Mouse (Mus musculus): ENCODE results near the gene Scgb1c1.

Scgb1c1 gene

GRCm38 (mm10) chr7:140844905-140845665, at the start of gene Scgb1c1:
Gene Scgb1c1 (plus strand): TSS chr7:140845547.
- DNase-seq = peak; percentile 77 to 90

GRCm38 (mm10) chr7:140797619-140798018, 47.7 kb upstream of the Scgb1c1 start:
- no peak for DNase-seq

- no peak for DNase-seq
Observed at GRCm38 (mm10) chr7:140798212-140798611, 47.1 kb upstream of the Scgb1c1 start.

GRCm38 (mm10) chr7:140802629-140803028, 42.7 kb upstream of the Scgb1c1 start:
- peak; percentile 66 to 72 for DNase-seq

- DNase-seq = peak; percentile 70 to 84
Observed at GRCm38 (mm10) chr7:140805704-140806103, 39.6 kb upstream of the Scgb1c1 start.

GRCm38 (mm10) chr7:140810496-140810895, 34.9 kb upstream of the Scgb1c1 start:
- no peak for DNase-seq

GRCm38 (mm10) chr7:140811714-140812113, 33.6 kb upstream of the Scgb1c1 start:
- no peak for DNase-seq

GRCm38 (mm10) chr7:140812850-140813249, 32.5 kb upstream of the Scgb1c1 start:
- DNase-seq = no peak

- no peak for DNase-seq
Observed at GRCm38 (mm10) chr7:140820173-140820572, 25.2 kb upstream of the Scgb1c1 start.

- no peak for DNase-seq
Observed at GRCm38 (mm10) chr7:140821305-140821652, 24.1 kb upstream of the Scgb1c1 start.

- peak; percentile 65 to 72 for DNase-seq
Observed at GRCm38 (mm10) chr7:140821653-140822329, 23.6 kb upstream of the Scgb1c1 start, which contains the start of gene Zfp941. Gene Zfp941 (minus strand): TSS chr7:140822178.

GRCm38 (mm10) chr7:140822731-140823130, 22.6 kb upstream of the Scgb1c1 start:
- no peak for DNase-seq

GRCm38 (mm10) chr7:140828171-140828881, 17.0 kb upstream of the Scgb1c1 start:
- DNase-seq = peak; percentile 84 to 89

GRCm38 (mm10) chr7:140831447-140831846, 13.9 kb upstream of the Scgb1c1 start:
- no peak for DNase-seq

- DNase-seq = no peak
Observed at GRCm38 (mm10) chr7:140833341-140833740, 12.0 kb upstream of the Scgb1c1 start.

GRCm38 (mm10) chr7:140834968-140835757, 10.2 kb upstream of the Scgb1c1 start, which contains the start of gene Urah:
Gene Urah (plus strand): TSS chr7:140835018.
- DNase-seq = peak in 1 of 2 experiments; percentile 55

- DNase-seq = no peak
Observed at GRCm38 (mm10) chr7:140835758-140836087, 9.6 kb upstream of the Scgb1c1 start.

- DNase-seq = no peak
Observed at GRCm38 (mm10) chr7:140836243-140837115, 8.9 kb upstream of the Scgb1c1 start.

- DNase-seq = no peak
Observed at GRCm38 (mm10) chr7:140839556-140839955, 5.8 kb upstream of the Scgb1c1 start.

GRCm38 (mm10) chr7:140840750-140841735, 4.3 kb upstream of the Scgb1c1 start:
- DNase-seq = no peak
